Mouse (Mus musculus) kidney, postnatal 10 days (tissue): Measurements from ENCODE around the gene Gm21394.
"Not testable (repeated sequence)": the region's sequence is repeated elsewhere in the genome, so short reads cannot be mapped to it uniquely, and the experiment has no call there.

ENCODE experiments used
- DNase-seq: peaks from one replicate; pipeline ENCODE4 v3.0.0; 2021; ENCODE audit warnings: mixed read lengths

Gene Gm21394

GRCm38 (mm10) chrY:84564807-84565206 lies at the start of gene Gm21394:
Gene Gm21394 (minus strand): TSS chrY:84564907.
- not testable (repeated sequence) for DNase-seq
